Mouse (Mus musculus) testis, adult 2 months (tissue): ENCODE data around the gene Fcho1.
"Not testable (repeated sequence)": the region's sequence is repeated elsewhere in the genome, so short reads cannot be mapped to it uniquely, and the experiment has no call there.

Experiments used
- CTCF ChIP-seq: fragments of 200-500 bp; IDR thresholded peaks from 2 replicates; pipeline ENCODE4 v1.5.1; 2012; ENCODE audit warnings: low read depth, mild to moderate bottlenecking, inconsistent platforms, low read length, moderate library complexity; ENCODE audit not compliant: control insufficient read depth, insufficient read depth, insufficient replicate concordance
- POLR2A ChIP-seq: fragments of 200-500 bp; IDR thresholded peaks from 2 replicates; pipeline ENCODE4 v1.6.1; 2012; ENCODE audit warnings: low read depth, mild to moderate bottlenecking, inconsistent platforms, low read length, moderate library complexity; ENCODE audit not compliant: control insufficient read depth

DNA sequence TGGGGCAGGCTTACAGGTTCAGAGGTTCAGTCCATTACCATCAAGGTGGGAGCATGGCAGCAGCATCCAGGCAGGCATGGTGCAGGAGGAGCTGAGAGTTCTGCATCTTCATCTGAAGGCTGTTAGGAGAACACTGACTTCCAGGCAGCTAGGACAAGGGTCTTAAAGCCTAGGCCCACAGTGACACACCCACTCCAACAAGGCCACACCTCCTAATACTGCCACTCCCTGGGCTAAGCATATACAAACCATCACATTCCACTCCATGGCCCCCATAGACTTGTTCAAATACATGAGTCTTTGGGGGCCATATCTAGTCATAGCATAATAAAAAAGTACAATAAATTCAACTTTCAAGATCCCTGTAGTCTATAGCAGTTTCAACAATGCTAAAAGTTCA, 22.1 kb downstream of the Fcho1 start:
- TF ChIP-seq CTCF, POLR2A: not testable (repeated sequence)
